Mouse (Mus musculus) megakaryocyte, embryonic 14.5 days (primary cell): Measurements from ENCODE around the gene Srrm4.

Source experiments
- FLI1 ChIP-seq: IDR thresholded peaks from 2 replicates; pipeline ENCODE4 v1.6.1; 2012; ENCODE audit warnings: low read length, inconsistent platforms, mixed read lengths
- GATA1 ChIP-seq: IDR thresholded peaks from 3 replicates; pipeline ENCODE4 v1.6.1; 2012; ENCODE audit warnings: mixed read lengths, low read length, inconsistent platforms, borderline replicate concordance

DNA sequence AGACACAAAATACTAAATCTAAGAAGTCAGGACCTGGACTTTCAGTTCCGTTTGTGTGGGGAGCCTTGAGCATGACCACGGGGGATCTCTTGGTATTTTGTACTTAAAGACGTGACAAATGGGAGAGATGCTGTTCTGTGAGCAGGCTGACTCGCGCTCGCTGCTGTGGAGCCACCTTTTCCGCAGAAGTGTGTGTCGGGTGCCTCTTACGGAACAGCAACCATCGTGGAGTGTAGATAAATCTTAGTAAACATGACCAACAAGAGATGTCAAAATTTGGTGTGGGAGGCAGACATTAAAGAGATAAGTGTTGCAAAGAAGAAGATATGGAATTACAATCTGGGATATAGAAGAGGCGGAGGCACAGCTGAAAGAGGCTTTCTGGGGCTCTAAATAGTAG is 69.3 kb downstream of the Srrm4 start:
- no peak for TF ChIP-seq GATA1
- no peak for TF ChIP-seq FLI1
